Comparison of ENCODE assay signal across 8 mouse cellular contexts in the genomic region with DNA sequence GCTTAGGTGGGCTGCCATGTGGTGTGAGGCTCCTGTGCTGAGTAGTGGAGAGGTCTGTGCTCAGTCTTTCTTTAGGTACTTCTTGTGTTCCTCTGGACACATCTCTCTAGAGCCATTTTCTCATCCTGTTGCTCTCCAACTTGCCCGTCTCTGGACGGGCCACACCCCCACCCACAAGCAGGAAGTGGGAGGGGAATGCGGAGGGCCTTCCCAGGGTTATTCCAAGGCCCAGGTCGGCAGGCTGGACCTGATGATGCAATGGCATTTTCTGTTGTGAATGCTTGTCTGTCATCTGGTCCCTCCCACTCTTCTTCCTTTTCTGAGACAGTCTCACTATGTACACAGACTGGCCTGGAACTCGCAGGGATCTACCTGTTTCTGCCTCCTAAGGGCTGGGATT. TPM values are rescaled to one million over a fixed set of nuclear protein-coding genes. Genes with fewer than 3 reads are reported as not detected.
A peak's percentile ranks its signal among the peaks of the same experiment; 100 is the strongest.
DNase-seq lines count a peak whose midpoint lies in the region; ATAC-seq and TF ChIP-seq lines count a peak whose summit lies in the region.

No protein-coding gene starts in this region.

- ATAC-seq in midbrain, embryonic 12.5 days (ENCODE audit: low FRiP score, low read depth): no peak
- ATAC-seq in midbrain, embryonic 15.5 days (replicated peaks): no peak
- ATAC-seq in lung, embryonic 14.5 days (ENCODE audit: insufficient read depth): no peak
- ATAC-seq in activated CD4-positive, CD25-positive, alpha-beta regulatory T cell, adult 4 months: no peak

- H3K27me3 ChIP-seq in midbrain, embryonic 12.5 days: no peaks in the 10 kb centered on the region
- H3K27me3 ChIP-seq in midbrain, embryonic 15.5 days (replicated peaks): no peaks in the 10 kb centered on the region
- no peaks in the 10 kb centered on the region for H3K27me3 ChIP-seq in lung, embryonic 14.5 days (ENCODE audit: insufficient read depth, low read length)

- no peak overlapping the region for H3K27ac ChIP-seq in midbrain, embryonic 12.5 days (replicated peaks)
- no peak overlapping the region for H3K27ac ChIP-seq in midbrain, embryonic 15.5 days
- 0 out of 2 replicates have a peak overlapping the region, but pooled peaks have one; percentile 2 for H3K27ac ChIP-seq in embryonic fibroblast, embryonic 13.5 days (ENCODE audit: insufficient read depth, low read length)
- no peak overlapping the region for H3K27ac ChIP-seq in lung, embryonic 14.5 days (ENCODE audit: low read depth)

- H3K4me3 ChIP-seq in midbrain, embryonic 12.5 days: no peak overlapping the region
- H3K4me3 ChIP-seq in midbrain, embryonic 15.5 days: no peak overlapping the region
- H3K4me3 ChIP-seq in embryonic fibroblast, embryonic 13.5 days (ENCODE audit: insufficient read depth, low read length): peak overlapping the region; percentile 3
- H3K4me3 ChIP-seq in lung, embryonic 14.5 days (ENCODE audit: low read depth, low read length): no peak overlapping the region

- WGBS in midbrain, embryonic 12.5 days: 45% methylated on average over 5 of the region's 5 CpGs
- WGBS in midbrain, embryonic 15.5 days: 44% methylated on average over 5 of the region's 5 CpGs
- 16% methylated on average over 5 of the region's 5 CpGs for WGBS in lung, embryonic 14.5 days

- H3K4me2 ChIP-seq in midbrain, embryonic 12.5 days (replicated peaks): peak overlapping the region; percentile 19; the same call in 1 of the 2 replicates
- no peak overlapping the region; the same call in 1 of the 2 replicates for H3K4me2 ChIP-seq in midbrain, embryonic 15.5 days
- peak overlapping the region; percentile 95 for H3K4me2 ChIP-seq in lung, embryonic 14.5 days

- peaks cover 17% of the 10 kb centered on the region for H3K36me3 ChIP-seq in midbrain, embryonic 12.5 days
- 0 out of 2 replicates have a peak, but pooled peaks cover 3% of the 10 kb centered on the region for H3K36me3 ChIP-seq in midbrain, embryonic 15.5 days (replicated peaks)
- peaks cover 10% of the 10 kb centered on the region for H3K36me3 ChIP-seq in lung, embryonic 14.5 days (ENCODE audit: insufficient read depth)

- H3K9ac ChIP-seq in midbrain, embryonic 12.5 days (replicated peaks): no peak overlapping the region
- no peak overlapping the region for H3K9ac ChIP-seq in midbrain, embryonic 15.5 days
- H3K9ac ChIP-seq in lung, embryonic 14.5 days: 0 out of 2 replicates have a peak overlapping the region, but pooled peaks have one; percentile 16

- no peaks in the 10 kb centered on the region for H3K9me3 ChIP-seq in midbrain, embryonic 12.5 days
- H3K9me3 ChIP-seq in midbrain, embryonic 15.5 days: no peaks in the 10 kb centered on the region
- H3K9me3 ChIP-seq in lung, embryonic 14.5 days (ENCODE audit: low read depth, low read length): no peaks in the 10 kb centered on the region

- no peak for TF ChIP-seq POLR2A in embryonic fibroblast, embryonic 13.5 days (IDR thresholded peaks at IDR 0.05; ENCODE audit: low read depth, low read length)

- peak; percentile 68 for DNase-seq in kidney, adult 11 months
- DNase-seq in lung, embryonic 14.5 days: peak; percentile 71
- DNase-seq in spleen, postnatal 4 days (ENCODE audit: low spot score in 2 of 2): no peak
- DNase-seq in left cerebral cortex, adult 18-20 months (ENCODE audit: low spot score in 2 of 2): no peak

- TF ChIP-seq CTCF in embryonic fibroblast, embryonic 13.5 days (IDR thresholded peaks at IDR 0.05; ENCODE audit: borderline replicate concordance, insufficient read depth, low read length): no peak
- no peak for TF ChIP-seq CTCF in lung, embryonic 14.5 days (IDR thresholded peaks at IDR 0.05; ENCODE audit: low read depth)

- H3K4me1 ChIP-seq in midbrain, embryonic 12.5 days: peaks cover 31% of the 10 kb centered on the region
- peaks cover 33% of the 10 kb centered on the region for H3K4me1 ChIP-seq in midbrain, embryonic 15.5 days
- H3K4me1 ChIP-seq in embryonic fibroblast, embryonic 13.5 days (ENCODE audit: control insufficient read depth, insufficient read depth, low read length): peaks cover 16% of the 10 kb centered on the region; the same call in 1 of the 2 replicates
- H3K4me1 ChIP-seq in lung, embryonic 14.5 days (ENCODE audit: insufficient read depth): peaks cover 23% of the 10 kb centered on the region

RNA-seq across cellular contexts. Expression of a gene that starts 2.7 kb away (rescaled TPM):
- 23.5 and 25.0 TPM in 2 replicates for polyA plus RNA-seq in midbrain, embryonic 12.5 days (2016; fragmentation: Nextera tagmentation; extraction: Ambion mirVana)
- 21.9 and 22.9 TPM in 2 replicates for polyA plus RNA-seq in midbrain, embryonic 15.5 days (2015; fragmentation: Nextera tagmentation; extraction: Ambion mirVana)
- 21.6 and 22.2 TPM in 2 replicates for polyA plus RNA-seq in embryonic fibroblast, embryonic 13.5 days (2011; ENCODE audit: insufficient read length, low read depth, missing spikeins)
- 32.9 and 34.0 TPM in 2 replicates for polyA plus RNA-seq in lung, embryonic 14.5 days (2014; fragmentation: Nextera tagmentation; extraction: Ambion mirVana)
- 1 to 10 TPM; 4.5 to 4.6 TPM for polyA plus RNA-seq in activated CD4-positive, CD25-positive, alpha-beta regulatory T cell, adult 4 months (2017; shearing (Covaris generic))
- total RNA-seq in left cerebral cortex, adult 18-20 months (2021): 10 to 100 TPM; 41.4 to 45.5 TPM

RNA-seq across cellular contexts. Expression of a gene that starts 13.9 kb away (rescaled TPM):
- polyA plus RNA-seq in midbrain, embryonic 12.5 days (2016; fragmentation: Nextera tagmentation; extraction: Ambion mirVana): not detected in 2 replicates
- polyA plus RNA-seq in midbrain, embryonic 15.5 days (2015; fragmentation: Nextera tagmentation; extraction: Ambion mirVana): 0.38 and 0.66 TPM in 2 replicates
- polyA plus RNA-seq in embryonic fibroblast, embryonic 13.5 days (2011; ENCODE audit: insufficient read length, low read depth, missing spikeins): not detected in 2 replicates
- 0.78 and 1.0 TPM in 2 replicates for polyA plus RNA-seq in lung, embryonic 14.5 days (2014; fragmentation: Nextera tagmentation; extraction: Ambion mirVana)
- polyA plus RNA-seq in activated CD4-positive, CD25-positive, alpha-beta regulatory T cell, adult 4 months (2017; shearing (Covaris generic)): under 1 TPM in 1 of 2 experiments, not detected in 1; 0.66 TPM
- total RNA-seq in left cerebral cortex, adult 18-20 months (2021): 1 to 10 TPM; 2.1 TPM

RNA-seq across cellular contexts. Expression of a gene that starts 17.6 kb away (rescaled TPM):
- 27.6 and 31.7 TPM in 2 replicates for polyA plus RNA-seq in midbrain, embryonic 12.5 days (2016; fragmentation: Nextera tagmentation; extraction: Ambion mirVana)
- 240 and 255 TPM in 2 replicates for polyA plus RNA-seq in midbrain, embryonic 15.5 days (2015; fragmentation: Nextera tagmentation; extraction: Ambion mirVana)
- 0.99 and 1.1 TPM in 2 replicates for polyA plus RNA-seq in embryonic fibroblast, embryonic 13.5 days (2011; ENCODE audit: insufficient read length, low read depth, missing spikeins)
- 0.83 and 1.3 TPM in 2 replicates for polyA plus RNA-seq in lung, embryonic 14.5 days (2014; fragmentation: Nextera tagmentation; extraction: Ambion mirVana)
- polyA plus RNA-seq in activated CD4-positive, CD25-positive, alpha-beta regulatory T cell, adult 4 months (2017; shearing (Covaris generic)): 1 to 10 TPM in 1 of 2 experiments, under 1 TPM in 1; 0.43 to 1.2 TPM
- total RNA-seq in left cerebral cortex, adult 18-20 months (2021): 100 to 1,000 TPM; 191 to 195 TPM

RNA-seq across cellular contexts. Expression of a gene that starts 22.0 kb away (rescaled TPM):
- polyA plus RNA-seq in midbrain, embryonic 12.5 days (2016; fragmentation: Nextera tagmentation; extraction: Ambion mirVana): 26.4 and 33.8 TPM in 2 replicates
- polyA plus RNA-seq in midbrain, embryonic 15.5 days (2015; fragmentation: Nextera tagmentation; extraction: Ambion mirVana): 45.3 and 52.6 TPM in 2 replicates
- 24.2 and 25.9 TPM in 2 replicates for polyA plus RNA-seq in embryonic fibroblast, embryonic 13.5 days (2011; ENCODE audit: insufficient read length, low read depth, missing spikeins)
- 67.8 and 68.3 TPM in 2 replicates for polyA plus RNA-seq in lung, embryonic 14.5 days (2014; fragmentation: Nextera tagmentation; extraction: Ambion mirVana)
- not detected for polyA plus RNA-seq in activated CD4-positive, CD25-positive, alpha-beta regulatory T cell, adult 4 months (2017; shearing (Covaris generic))
- 10 to 100 TPM; 47.3 to 52.7 TPM for total RNA-seq in left cerebral cortex, adult 18-20 months (2021)

RNA-seq across cellular contexts. Expression of a gene that starts 23.8 kb away (rescaled TPM):
- polyA plus RNA-seq in midbrain, embryonic 12.5 days (2016; fragmentation: Nextera tagmentation; extraction: Ambion mirVana): 43.9 and 48.4 TPM in 2 replicates
- polyA plus RNA-seq in midbrain, embryonic 15.5 days (2015; fragmentation: Nextera tagmentation; extraction: Ambion mirVana): 36.2 and 39.2 TPM in 2 replicates
- polyA plus RNA-seq in embryonic fibroblast, embryonic 13.5 days (2011; ENCODE audit: insufficient read length, low read depth, missing spikeins): 26.8 and 34.7 TPM in 2 replicates
- 53.9 and 54.4 TPM in 2 replicates for polyA plus RNA-seq in lung, embryonic 14.5 days (2014; fragmentation: Nextera tagmentation; extraction: Ambion mirVana)
- polyA plus RNA-seq in activated CD4-positive, CD25-positive, alpha-beta regulatory T cell, adult 4 months (2017; shearing (Covaris generic)): 10 to 100 TPM; 13.1 to 15.5 TPM
- 10 to 100 TPM; 20.6 to 23.9 TPM for total RNA-seq in left cerebral cortex, adult 18-20 months (2021)

Comparison
In these comparisons a context has a peak if more than half of its experiments do, and no peak if none do; other contexts are left out.
1. DNase-seq: peak in kidney, adult 11 months (single experiment) and lung, embryonic 14.5 days (single experiment); none in spleen, postnatal 4 days (0 of 2) and left cerebral cortex, adult 18-20 months (0 of 2).
2. RNA of a gene that starts 17.6 kb away (polyA plus RNA-seq): 240 to 255 TPM in midbrain, embryonic 15.5 days and 27.6 to 31.7 TPM in midbrain, embryonic 12.5 days; 0.43 to 1.2 TPM in activated CD4-positive, CD25-positive, alpha-beta regulatory T cell, adult 4 months, 0.99 to 1.1 TPM in embryonic fibroblast, embryonic 13.5 days and 0.83 to 1.3 TPM in lung, embryonic 14.5 days; every median in the first group is over 10 times any median in the second.